Mouse (Mus musculus): ENCODE measurements around the gene Lime1.

DNA sequence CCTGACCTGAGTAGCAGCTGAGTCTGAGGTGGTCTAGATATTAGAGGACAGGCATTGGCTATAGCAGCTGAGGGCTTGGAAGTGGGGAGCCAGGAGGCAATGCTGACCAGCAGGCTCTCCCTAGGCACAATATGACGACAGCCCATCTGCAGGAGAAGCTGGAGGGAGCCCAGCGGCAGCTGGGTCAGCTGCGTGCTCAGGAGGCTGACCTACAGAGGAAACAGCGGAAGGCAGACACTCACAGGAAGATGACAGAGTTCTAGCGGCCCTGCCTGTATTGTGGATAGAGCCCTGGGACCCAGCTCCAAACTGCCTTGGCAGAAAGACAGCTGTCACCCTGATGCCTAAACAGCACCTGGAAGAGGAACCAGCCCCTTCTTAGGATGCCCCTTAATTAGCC, 373 bp downstream of the Lime1 start:
- no peak for TF ChIP-seq CTCF (IDR thresholded peaks at IDR 0.05)
- no peak for TF ChIP-seq EP300 (IDR thresholded peaks at IDR 0.05)

All from lung, postnatal 0 days (tissue).